Mouse (Mus musculus) NIH3T3 (cell line): ENCODE measurements at regions not wholly inside any gene's neighbourhood (a gene's known extent, or its start where the extent isn't known, plus 50 kb on each side); places are given as distances from the start of the nearest gene placed in this dataset.

Experiments
- DNase-seq: peaks from one replicate; pipeline ENCODE4 v3.0.0-alpha.2; 2012; ENCODE audit warnings: low read depth

DNA sequence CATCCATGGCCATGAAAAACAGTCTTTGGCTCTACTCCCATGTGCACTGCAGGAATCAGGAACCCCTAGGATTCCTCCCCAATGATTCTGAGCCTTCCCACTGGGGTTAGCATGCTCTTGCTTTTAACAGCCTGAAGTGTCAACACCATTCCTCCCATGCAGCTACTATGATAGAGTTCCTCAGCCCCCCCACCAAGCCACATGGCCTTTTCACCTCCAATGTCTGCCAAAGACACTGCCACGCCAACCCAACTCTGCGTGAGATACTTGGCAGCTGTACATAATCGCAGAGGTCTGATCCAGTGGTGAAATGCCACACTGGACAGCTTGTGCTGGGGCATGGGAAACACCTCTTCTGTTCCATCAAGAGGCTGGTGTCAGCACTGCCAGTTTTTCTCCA lies 128.6 kb upstream of the H2al1a start:
- DNase-seq, result no peak

DNA sequence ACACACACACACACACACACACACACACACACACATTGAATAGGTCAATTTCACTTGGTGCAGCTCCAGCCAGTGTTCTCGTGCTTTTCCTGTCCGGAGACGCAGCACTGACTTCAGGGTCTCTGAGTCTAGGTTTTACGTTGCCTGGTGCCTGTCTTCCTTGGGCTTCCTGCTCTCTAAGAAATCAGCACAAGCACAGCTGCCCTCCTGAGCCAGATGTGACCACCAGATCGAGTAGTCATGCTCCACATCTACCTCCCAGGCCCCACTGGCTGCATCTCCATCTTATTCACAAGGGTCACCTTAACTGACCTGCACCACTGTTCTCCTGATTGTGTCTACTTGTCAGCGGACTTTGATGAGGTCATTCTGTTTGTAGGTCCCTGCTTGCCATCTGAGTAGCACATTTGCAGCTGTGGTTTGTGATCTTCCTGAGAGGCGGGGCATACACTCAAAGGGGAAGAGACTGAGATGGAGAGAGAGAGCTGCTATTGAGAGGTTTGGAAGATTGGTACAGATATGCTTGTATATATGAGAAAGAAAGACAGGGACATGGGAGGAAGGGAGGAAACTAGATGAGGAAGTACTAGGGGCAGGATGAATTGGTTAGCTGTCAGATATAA lies 118.8 kb upstream of the H2al1a start:
- DNase-seq, result no peak

DNA sequence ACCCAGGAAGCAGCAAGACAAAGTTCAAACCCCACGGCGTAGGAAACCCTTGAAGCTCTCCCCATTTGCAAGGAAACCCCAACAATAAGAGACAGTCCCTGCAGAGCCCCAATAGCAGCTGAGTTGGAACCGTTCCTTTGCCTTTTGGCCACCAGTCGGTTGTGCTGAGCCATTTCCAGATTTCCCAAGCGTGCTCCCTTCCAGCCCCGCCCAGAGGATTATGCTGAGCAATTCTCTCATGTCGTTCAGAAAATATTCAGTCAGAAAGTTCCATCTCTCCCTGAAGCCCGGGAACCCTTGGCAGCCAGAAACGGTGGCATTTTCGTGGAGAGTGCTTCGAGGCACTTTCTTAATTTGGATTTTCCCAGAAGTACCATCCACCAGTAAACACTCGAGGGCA lies 117.2 kb upstream of the H2al1a start:
- no peak for DNase-seq

DNA sequence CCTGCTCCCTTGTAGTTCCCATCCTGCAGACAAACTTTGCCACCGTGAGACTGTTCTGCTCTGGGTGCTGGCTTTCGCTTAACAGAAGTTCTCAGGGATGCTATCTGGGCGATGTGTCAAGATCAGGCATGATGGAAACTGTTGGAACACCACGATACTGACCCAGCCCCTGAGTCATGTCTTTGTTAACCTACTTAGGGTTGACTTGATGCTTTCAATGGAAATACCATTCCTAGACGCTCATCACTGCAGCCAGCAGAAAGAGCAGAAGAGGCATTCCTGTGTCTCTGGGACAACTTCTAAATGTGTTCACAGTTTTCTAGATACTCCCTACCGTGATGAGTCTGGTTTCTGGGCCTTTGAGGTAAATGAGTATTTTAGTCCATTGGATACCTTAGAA lies 108.2 kb upstream of the H2al1a start:
- DNase-seq, result no peak

DNA sequence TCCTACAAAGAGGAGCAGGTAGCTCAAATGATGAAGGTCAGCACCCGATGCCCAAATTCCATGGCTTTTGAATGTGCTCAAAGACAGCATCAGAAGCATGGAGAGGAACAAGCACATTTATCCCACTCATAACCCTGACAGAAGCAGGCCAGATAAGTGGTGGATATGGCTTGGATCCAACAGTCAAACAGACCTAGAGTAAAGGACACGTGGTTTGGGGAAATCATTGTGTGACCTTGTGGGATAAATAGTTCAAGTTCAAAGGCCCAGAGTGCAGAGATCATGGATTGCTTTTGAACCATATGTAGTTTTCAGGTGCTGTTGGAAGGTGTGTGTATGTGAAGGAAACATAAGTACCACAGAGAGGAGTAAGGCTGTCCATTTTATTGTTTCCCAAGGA lies 94.9 kb upstream of the H2al1a start:
- no peak for DNase-seq

DNA sequence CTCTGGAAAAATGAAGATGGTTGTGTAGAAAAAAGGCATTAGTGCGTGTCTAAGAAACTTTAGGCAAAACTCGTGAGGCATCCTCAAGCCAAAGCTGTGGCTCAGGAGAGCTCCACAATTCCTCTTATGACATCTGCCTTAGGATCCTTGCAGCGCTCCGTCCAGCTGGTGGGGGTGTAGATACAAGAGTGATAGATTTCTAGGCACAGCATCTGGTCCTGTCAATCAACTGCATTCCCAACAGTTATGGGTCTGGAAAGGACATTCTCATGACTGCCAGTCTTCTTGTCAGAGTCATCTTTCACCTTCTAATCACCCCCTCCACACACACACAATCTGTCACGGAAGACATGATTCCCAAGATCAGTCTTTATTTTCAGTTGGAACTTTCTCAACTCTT lies 89.2 kb upstream of the H2al1a start:
- no peak for DNase-seq

DNA sequence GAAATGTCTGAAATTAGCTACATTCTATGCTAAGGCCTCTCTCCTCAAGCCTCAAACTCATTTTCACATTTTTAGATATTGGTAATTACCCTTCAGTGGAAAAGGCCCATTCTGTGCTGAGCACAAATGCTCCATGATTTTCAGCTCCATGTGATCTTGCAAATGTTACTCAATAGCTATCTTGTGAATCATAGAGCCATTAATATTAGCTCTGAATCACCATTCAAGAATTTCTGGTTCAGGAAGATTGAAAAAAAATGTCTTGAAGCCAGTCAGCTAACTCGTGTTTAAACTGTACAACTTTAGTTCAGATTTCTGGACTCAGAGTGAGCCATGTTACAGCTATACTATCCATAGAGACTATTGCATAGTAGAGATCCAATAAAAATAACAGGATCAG lies 86.2 kb upstream of the H2al1a start:
- DNase-seq, result no peak

DNA sequence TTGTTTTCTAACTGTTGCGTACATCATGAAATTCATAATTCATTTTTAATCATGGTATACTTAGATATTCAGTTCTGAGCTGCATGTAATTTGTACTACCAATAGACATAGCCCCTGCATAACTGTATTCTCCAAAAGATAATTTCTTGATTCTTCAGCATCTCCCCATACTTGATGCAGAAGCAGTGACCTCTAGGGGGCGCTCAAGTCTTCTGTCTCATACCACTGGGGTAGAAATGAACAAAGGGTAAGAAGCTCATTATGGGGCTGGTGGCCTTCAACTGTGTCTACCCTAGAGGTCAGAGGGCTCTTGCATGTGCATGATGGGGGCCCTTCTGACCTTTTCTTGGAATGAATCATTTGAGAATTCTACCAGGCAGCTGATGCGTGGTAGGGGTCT lies 85.6 kb upstream of the H2al1a start:
- DNase-seq, result peak; percentile 21

DNA sequence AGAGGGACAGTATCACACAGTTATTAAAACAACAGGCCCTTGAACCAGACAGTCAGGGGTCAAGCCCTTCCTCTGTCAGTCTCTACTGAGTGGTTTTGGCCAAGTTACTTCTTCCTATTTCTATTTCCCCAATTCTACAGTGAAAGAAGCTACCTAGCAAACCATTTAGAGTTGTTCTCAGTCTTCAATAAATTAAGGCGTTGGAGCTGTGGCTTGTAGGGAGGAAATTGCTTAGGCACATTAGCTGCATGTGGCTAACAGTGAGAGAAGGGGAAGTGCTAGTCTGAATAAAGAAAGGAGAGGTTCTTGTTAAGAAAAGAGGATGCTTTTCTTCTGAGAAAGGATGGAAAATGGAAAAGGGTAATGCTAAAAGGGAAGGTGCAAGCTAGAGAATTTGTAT lies 60.0 kb upstream of the H2al1a start:
- no peak for DNase-seq

DNA sequence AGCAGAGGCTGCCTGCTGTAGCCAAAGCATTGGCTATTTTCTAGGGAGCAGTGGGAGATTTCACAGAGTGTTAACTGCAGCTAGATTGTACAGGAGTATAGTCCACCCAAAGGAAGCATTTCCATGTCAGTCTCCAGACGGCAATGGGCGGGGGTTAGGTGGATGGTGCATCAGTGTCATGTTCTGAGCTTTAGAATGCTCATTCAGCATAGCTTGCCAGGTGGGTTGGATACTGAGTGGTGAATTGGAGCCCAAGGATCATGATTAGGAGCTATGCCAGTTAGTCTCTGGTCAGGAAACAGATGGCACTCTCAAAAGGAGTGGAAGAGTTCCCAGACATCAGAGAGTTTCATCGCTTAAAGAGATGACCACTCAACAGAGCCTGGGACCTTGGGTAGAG lies 53.5 kb upstream of the H2al1a start:
- DNase-seq, result no peak
